Mouse (Mus musculus): ENCODE measurements at regions not wholly inside any gene's neighbourhood (a gene's known extent, or its start where the extent isn't known, plus 50 kb on each side); places are given as distances from the start of the nearest gene placed in this dataset.

DNA sequence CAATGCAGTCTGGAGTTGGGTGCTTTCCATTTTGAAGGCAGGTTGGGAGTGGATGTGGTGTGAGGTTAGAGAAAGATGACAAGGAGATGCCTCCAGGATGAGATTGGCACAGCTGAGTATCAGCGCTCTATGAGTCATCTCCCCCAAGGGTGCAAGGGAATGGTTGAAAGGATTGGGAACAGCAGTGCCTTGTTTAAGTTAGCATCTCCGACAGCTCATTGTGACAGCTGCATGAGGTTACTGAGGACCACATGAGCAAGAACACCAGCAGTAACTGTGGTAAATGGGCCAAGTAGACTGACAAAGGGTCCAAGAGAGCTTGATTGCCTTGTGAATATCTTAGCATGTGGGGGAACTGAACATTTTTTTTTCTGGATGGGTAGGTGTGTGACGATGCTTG, 857.2 kb upstream of the Lrrc6 start:
- DNase-seq: no peak
- H3K27me3 ChIP-seq (ENCODE audit: insufficient read depth, low read length): no peaks in the 10 kb centered on the region
- TF ChIP-seq EP300 (IDR thresholded peaks at IDR 0.05; ENCODE audit: low read depth) (no peak), CTCF (IDR thresholded peaks at IDR 0.05; ENCODE audit: low read depth) (no peak)
- H3K36me3 ChIP-seq (replicated peaks; ENCODE audit: insufficient read depth, low read length): no peaks in the 10 kb centered on the region
- H3K4me1 ChIP-seq (ENCODE audit: insufficient read depth): peaks cover 3% of the 10 kb centered on the region; the same call in 1 of the 2 replicates
- H3K9me3 ChIP-seq (ENCODE audit: low read length): no peaks in the 10 kb centered on the region
- ATAC-seq: no peak
- H3K27ac ChIP-seq (ENCODE audit: low read depth): no peak overlapping the region
- WGBS (ENCODE audit: insufficient replicate concordance): 86% methylated on average over 3 of the region's 3 CpGs
- no peak overlapping the region for H3K4me3 ChIP-seq (ENCODE audit: low read depth, low read length)
- no peak overlapping the region for H3K9ac ChIP-seq (replicated peaks)
- H3K4me2 ChIP-seq (ENCODE audit: low read depth, low read length): no peak overlapping the region

DNA sequence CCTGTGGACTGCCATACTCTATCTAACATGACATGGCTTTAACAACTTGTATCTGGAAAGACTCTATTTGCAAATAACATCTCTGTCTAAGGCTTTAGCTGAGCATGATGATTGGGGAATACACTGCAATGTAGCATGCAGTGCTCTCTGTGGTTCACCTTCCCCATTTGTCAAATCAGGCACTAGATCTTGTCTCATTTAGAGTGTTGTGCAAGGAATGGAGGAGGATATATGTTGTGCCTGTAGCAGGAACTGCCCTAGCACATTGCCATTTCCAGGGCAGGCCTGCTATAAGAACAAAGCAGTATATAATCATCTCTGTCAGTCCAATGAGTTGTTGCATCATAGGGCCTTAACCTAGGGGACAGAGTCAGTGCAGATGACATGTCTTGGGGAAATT, 854.6 kb upstream of the Lrrc6 start:
- ATAC-seq (no peak), DNase-seq (no peak)
- Histone ChIP-seq H3K27ac (ENCODE audit: low read depth) (no peak overlapping the region), H3K9me3 (ENCODE audit: low read length) (no peaks in the 10 kb centered on the region), H3K9ac (replicated peaks) (no peak overlapping the region), H3K4me2 (ENCODE audit: low read depth, low read length) (no peak overlapping the region), H3K4me1 (ENCODE audit: insufficient read depth) (no peaks in the 10 kb centered on the region), H3K27me3 (ENCODE audit: insufficient read depth, low read length) (no peaks in the 10 kb centered on the region), H3K36me3 (replicated peaks; ENCODE audit: insufficient read depth, low read length) (no peaks in the 10 kb centered on the region), H3K4me3 (ENCODE audit: low read depth, low read length) (no peak overlapping the region)
- TF ChIP-seq EP300 (IDR thresholded peaks at IDR 0.05; ENCODE audit: low read depth) (no peak), CTCF (IDR thresholded peaks at IDR 0.05; ENCODE audit: low read depth) (no peak)

GRCm38 (mm10) chr15:67354598-67355159, 854.0 kb upstream of the Lrrc6 start:
- H3K36me3 ChIP-seq (replicated peaks; ENCODE audit: insufficient read depth, low read length): no peaks in the 10 kb centered on the region
- ATAC-seq: no peak

DNA sequence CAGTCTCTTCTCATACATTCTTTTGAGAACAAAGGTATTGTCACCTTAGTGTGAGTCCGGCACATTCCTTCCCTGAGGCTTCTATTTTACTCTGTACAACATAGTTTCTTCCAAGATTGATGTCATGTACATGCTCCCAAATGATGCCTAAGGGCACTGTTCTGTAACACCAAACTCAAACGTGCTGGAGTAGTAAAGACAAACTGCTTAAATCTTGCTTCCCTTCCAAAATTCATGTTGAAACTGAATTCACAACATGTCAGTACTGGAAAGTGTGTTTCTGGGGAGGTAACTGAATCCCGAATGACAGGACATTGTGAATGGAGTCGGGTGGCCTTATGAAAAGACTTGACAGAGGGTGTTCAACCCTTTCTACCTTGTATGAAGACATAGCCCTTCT, 848.8 kb upstream of the Lrrc6 start:
- Histone ChIP-seq H3K4me1 (ENCODE audit: insufficient read depth) (peaks cover 8% of the 10 kb centered on the region), H3K4me2 (ENCODE audit: low read depth, low read length) (no peak overlapping the region), H3K9ac (replicated peaks) (no peak overlapping the region), H3K36me3 (replicated peaks; ENCODE audit: insufficient read depth, low read length) (no peaks in the 10 kb centered on the region), H3K9me3 (ENCODE audit: low read length) (no peaks in the 10 kb centered on the region), H3K4me3 (ENCODE audit: low read depth, low read length) (no peak overlapping the region), H3K27ac (ENCODE audit: low read depth) (no peak overlapping the region), H3K27me3 (ENCODE audit: insufficient read depth, low read length) (no peaks in the 10 kb centered on the region)
- ATAC-seq (no peak), DNase-seq (no peak)
- TF ChIP-seq EP300 (IDR thresholded peaks at IDR 0.05; ENCODE audit: low read depth): no peak
- TF ChIP-seq CTCF (IDR thresholded peaks at IDR 0.05; ENCODE audit: low read depth): no peak
- 81% methylated on average over 4 of the region's 4 CpGs for WGBS (ENCODE audit: insufficient replicate concordance)

More at GRCm38 (mm10) chr15:67354598-67355159, 854.0 kb upstream of the Lrrc6 start:
- Histone ChIP-seq H3K9ac (replicated peaks) (no peak overlapping the region), H3K9me3 (ENCODE audit: low read length) (no peaks in the 10 kb centered on the region), H3K27me3 (ENCODE audit: insufficient read depth, low read length) (no peaks in the 10 kb centered on the region), H3K27ac (ENCODE audit: low read depth) (no peak overlapping the region), H3K4me1 (ENCODE audit: insufficient read depth) (no peaks in the 10 kb centered on the region), H3K4me3 (ENCODE audit: low read depth, low read length) (no peak overlapping the region), H3K4me2 (ENCODE audit: low read depth, low read length) (no peak overlapping the region)
- no peak for DNase-seq
- TF ChIP-seq EP300 (IDR thresholded peaks at IDR 0.05; ENCODE audit: low read depth) (no peak), CTCF (IDR thresholded peaks at IDR 0.05; ENCODE audit: low read depth) (no peak)

DNA sequence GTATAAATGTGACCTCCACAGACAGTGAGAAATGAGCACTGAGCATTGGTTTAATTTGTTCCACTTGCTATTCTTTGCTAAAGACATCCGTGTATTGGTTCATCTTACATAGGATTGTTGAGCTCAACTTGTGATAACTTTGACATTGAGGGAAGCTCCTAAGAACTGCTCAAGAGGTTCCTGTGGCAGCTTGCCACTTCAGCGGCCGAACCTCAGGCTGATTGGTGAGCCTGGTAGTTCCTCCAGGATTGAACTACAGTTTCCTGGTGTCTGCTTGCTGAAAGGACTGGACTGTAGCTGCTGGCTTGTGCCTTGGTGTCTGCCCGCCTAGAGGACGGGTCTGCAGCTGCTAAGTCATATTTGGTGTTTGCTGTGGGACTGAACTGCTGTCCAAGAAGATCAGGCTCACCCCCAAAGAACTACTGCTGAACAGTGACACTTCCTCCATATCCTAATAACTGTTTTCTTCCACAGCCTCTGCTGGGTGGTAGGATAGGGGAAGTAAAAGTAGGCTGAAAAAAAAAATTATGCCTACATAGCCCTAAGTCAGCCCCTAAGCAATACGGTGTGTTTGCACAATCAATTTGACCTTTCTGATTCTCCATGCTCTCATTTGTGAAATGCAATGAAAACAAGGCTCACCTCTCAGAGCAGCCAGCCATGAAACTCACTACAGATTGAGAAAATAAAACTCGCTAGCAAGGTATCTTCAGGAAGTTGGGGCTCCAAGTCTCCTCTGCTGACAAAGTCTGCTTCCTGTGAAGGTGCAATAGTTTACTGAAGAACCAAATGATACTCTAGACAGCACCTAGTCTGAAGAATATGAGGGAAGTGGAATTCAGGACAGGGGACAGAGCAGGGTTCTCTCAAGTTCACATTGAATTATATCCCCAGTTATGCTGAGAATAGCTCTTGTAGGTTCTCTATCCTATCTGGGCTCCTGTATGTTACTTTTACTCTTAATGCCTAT, 844.8 kb upstream of the Lrrc6 start:
- no peak for TF ChIP-seq CTCF (IDR thresholded peaks at IDR 0.05; ENCODE audit: low read depth)
- no peak for TF ChIP-seq EP300 (IDR thresholded peaks at IDR 0.05; ENCODE audit: low read depth)
- peaks cover 8% of the 10 kb centered on the region for H3K4me1 ChIP-seq (ENCODE audit: insufficient read depth)
- H3K4me3 ChIP-seq (ENCODE audit: low read depth, low read length): no peak overlapping the region
- H3K36me3 ChIP-seq (replicated peaks; ENCODE audit: insufficient read depth, low read length): no peaks in the 10 kb centered on the region
- ATAC-seq: peak; percentile 57
- peak overlapping the region; percentile 51 for H3K27ac ChIP-seq (ENCODE audit: low read depth)
- no peaks in the 10 kb centered on the region for H3K9me3 ChIP-seq (ENCODE audit: low read length)
- no peak overlapping the region for H3K4me2 ChIP-seq (ENCODE audit: low read depth, low read length)
- no peak overlapping the region for H3K9ac ChIP-seq (replicated peaks)
- peak; percentile 14 for DNase-seq
- H3K27me3 ChIP-seq (ENCODE audit: insufficient read depth, low read length): no peaks in the 10 kb centered on the region
- 43% methylated on average over 7 of the region's 7 CpGs for whole genome bisulfite sequencing (ENCODE audit: insufficient replicate concordance)

GRCm38 (mm10) chr15:67342050-67342449, 841.3 kb upstream of the Lrrc6 start:
- WGBS (ENCODE audit: insufficient replicate concordance): 53% methylated on average over 3 of the region's 3 CpGs

More at GRCm38 (mm10) chr15:67342050-67342449, 841.3 kb upstream of the Lrrc6 start:
- Histone ChIP-seq H3K4me3 (ENCODE audit: low read depth, low read length) (no peak overlapping the region), H3K4me1 (ENCODE audit: insufficient read depth) (peaks cover 8% of the 10 kb centered on the region), H3K36me3 (replicated peaks; ENCODE audit: insufficient read depth, low read length) (no peaks in the 10 kb centered on the region), H3K4me2 (ENCODE audit: low read depth, low read length) (no peak overlapping the region), H3K27me3 (ENCODE audit: insufficient read depth, low read length) (no peaks in the 10 kb centered on the region), H3K9ac (replicated peaks) (no peak overlapping the region), H3K9me3 (ENCODE audit: low read length) (no peaks in the 10 kb centered on the region), H3K27ac (ENCODE audit: low read depth) (no peak overlapping the region)
- TF ChIP-seq CTCF (IDR thresholded peaks at IDR 0.05; ENCODE audit: low read depth) (no peak), EP300 (IDR thresholded peaks at IDR 0.05; ENCODE audit: low read depth) (no peak)
- DNase-seq (no peak), ATAC-seq (peak; percentile 80)
